Mouse (Mus musculus) mature B cell (primary cell): ENCODE data around the gene Mt2.
"Not testable (repeated sequence)": the region's sequence is repeated elsewhere in the genome, so short reads cannot be mapped to it uniquely, and the experiment has no call there.

Experiments
- in situ Hi-C: fragments of 300-500 bp; cut with MboI; formaldehyde crosslinking; loops from 2 replicates; pipeline ENCODE4 v1.14.3; 2019

Gene Mt2

GRCm38 (mm10) chr8:94172075-94172808, at the start of gene Mt2:
TSS of gene Mt2 (plus strand) at chr8:94172664.
- in situ Hi-C loops, result no loop called here

GRCm38 (mm10) chr8:94122711-94123468, 49.6 kb upstream of the Mt2 start:
- in situ Hi-C loops, result no loop called here

DNA sequence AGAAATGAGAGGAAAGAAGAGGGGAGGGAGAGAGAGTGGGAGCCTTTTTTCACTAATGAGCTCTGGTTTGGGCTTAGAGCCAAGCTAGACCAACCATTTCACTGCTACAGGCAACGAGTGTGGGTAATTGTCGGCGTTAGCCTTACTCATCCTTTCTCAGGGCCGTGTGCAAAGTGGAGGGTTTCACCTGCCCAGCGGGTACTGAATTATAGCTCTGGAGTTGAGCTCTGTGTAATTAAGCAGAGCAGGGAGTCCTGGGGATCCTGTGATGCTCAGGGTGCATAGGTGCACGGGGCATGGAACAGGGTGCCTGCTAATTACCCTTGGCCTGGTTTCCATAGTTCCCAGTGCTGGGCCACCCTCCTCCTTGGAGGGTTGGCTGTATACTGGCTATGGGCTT, 44.8 kb upstream of the Mt2 start:
- in situ Hi-C loops, result no loop called here

- in situ Hi-C loops, result no loop called here
Measured at GRCm38 (mm10) chr8:94129133-94129789, 43.2 kb upstream of the Mt2 start.

DNA sequence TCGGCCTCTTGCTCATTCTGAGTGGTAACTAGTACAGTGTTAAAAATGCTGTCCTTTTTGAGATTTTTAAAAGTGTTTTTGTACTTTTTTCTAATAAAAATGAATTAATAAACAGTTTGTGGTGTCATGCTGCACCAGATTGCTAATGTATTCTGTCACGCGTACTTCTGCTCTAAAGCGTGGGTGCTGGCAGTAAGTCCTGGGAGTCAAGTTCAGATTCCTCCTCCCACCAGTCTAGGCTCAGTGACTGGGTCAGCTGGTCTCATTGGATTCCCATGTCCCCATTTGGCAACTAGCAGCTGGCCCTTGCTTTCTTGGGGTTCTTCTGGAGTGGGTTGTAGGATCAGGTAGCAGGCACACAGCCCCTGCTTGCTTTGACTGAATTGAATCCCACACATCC, 42.3 kb upstream of the Mt2 start:
- in situ Hi-C loops, result no loop called here

GRCm38 (mm10) chr8:94132096-94132495, 40.4 kb upstream of the Mt2 start:
- in situ Hi-C loops, result no loop called here

- in situ Hi-C loops, result not testable (repeated sequence)
Measured at GRCm38 (mm10) chr8:94134601-94135000, 37.9 kb upstream of the Mt2 start.

GRCm38 (mm10) chr8:94135556-94135955, 36.9 kb upstream of the Mt2 start:
- in situ Hi-C loops, result no loop called here

GRCm38 (mm10) chr8:94136192-94136591, 36.3 kb upstream of the Mt2 start:
- in situ Hi-C loops, result no loop called here

- in situ Hi-C loops, result no loop called here
Measured at GRCm38 (mm10) chr8:94136933-94137332, 35.5 kb upstream of the Mt2 start, which contains the start of gene Mt4. TSS of gene Mt4 (plus strand) at chr8:94137197.

- in situ Hi-C loops, result no loop called here
Measured at GRCm38 (mm10) chr8:94140266-94140795, 32.1 kb upstream of the Mt2 start.

GRCm38 (mm10) chr8:94148236-94148635, 24.2 kb upstream of the Mt2 start:
- in situ Hi-C loops, result no loop called here

DNA sequence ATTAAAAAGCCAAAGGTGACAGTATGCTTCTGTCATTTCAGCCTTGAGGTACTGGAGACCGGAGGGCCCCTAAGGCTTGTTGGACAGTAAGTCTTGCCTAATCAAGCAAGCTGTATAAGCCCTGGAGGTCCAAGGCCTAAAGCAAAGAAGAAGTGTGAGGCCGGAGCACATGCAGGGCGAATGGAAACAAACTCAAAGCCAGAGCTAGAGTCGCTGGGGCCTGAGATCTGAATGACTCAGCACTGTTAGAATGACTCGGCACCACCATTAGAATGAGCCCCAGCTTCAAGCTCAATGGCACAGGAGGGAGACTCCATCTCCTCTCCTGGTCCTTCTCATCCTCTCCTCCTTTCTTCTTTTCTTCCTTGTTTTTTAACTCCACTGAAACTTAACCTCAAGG, 21.5 kb upstream of the Mt2 start:
- in situ Hi-C loops, result no loop called here

GRCm38 (mm10) chr8:94152513-94153300, 19.8 kb upstream of the Mt2 start, which contains the start of gene Mt3:
TSS of gene Mt3 (plus strand) at chr8:94152607.
- in situ Hi-C loops, result no loop called here

GRCm38 (mm10) chr8:94153451-94153850, 19.0 kb upstream of the Mt2 start:
- in situ Hi-C loops, result no loop called here

GRCm38 (mm10) chr8:94154537-94154936, 17.9 kb upstream of the Mt2 start:
- in situ Hi-C loops, result no loop called here

GRCm38 (mm10) chr8:94156092-94156491, 16.4 kb upstream of the Mt2 start:
- in situ Hi-C loops, result no loop called here

- in situ Hi-C loops, result not testable (repeated sequence)
Measured at GRCm38 (mm10) chr8:94165772-94166171, 6.7 kb upstream of the Mt2 start.

- in situ Hi-C loops, result no loop called here
Measured at GRCm38 (mm10) chr8:94167244-94167643, 5.2 kb upstream of the Mt2 start.

- in situ Hi-C loops, result no loop called here
Measured at GRCm38 (mm10) chr8:94169547-94169946, 2.9 kb upstream of the Mt2 start.

GRCm38 (mm10) chr8:94171321-94171755, 1.1 kb upstream of the Mt2 start:
- in situ Hi-C loops, result no loop called here
